Mouse (Mus musculus): ENCODE measurements around the gene Cxadr. TPM values are rescaled to one million over a fixed set of nuclear protein-coding genes. Genes with fewer than 3 reads are reported as not detected.

Cxadr gene
- polyA plus RNA-seq, 1 experiment from 2014 or later: 24.5 TPM

Other genes with a start within 250 kb of the Cxadr start
- gene Btg3, start 75.7 kb downstream of the Cxadr start, polyA plus RNA-seq (2014; fragmentation: Nextera tagmentation; extraction: Ambion mirVana): 90.6 and 97.1 TPM in 2 replicates

Measured in heart, embryonic 11.5 days (tissue).